Mouse (Mus musculus) thymus, adult 2 months (tissue): ENCODE results near the gene Cyp1b1. TPM values are rescaled to one million over a fixed set of nuclear protein-coding genes. Genes with fewer than 3 reads are reported as not detected.

Experiments used
- DNase-seq: peaks from one replicate; pipeline ENCODE4 v3.0.0; 2021
- H3K27ac ChIP-seq: fragments of 200-500 bp; 2 replicates; pipeline ENCODE4 v1.5.1; 2012; ENCODE audit warnings: low read length, control low read depth; ENCODE audit not compliant: control insufficient read depth, insufficient read depth
- H3K27me3 ChIP-seq: fragments of 200-500 bp; 2 replicates; pipeline ENCODE4 v1.6.1; 2012; ENCODE audit warnings: mild to moderate bottlenecking, low read length, moderate library complexity, mixed read lengths; ENCODE audit not compliant: control insufficient read depth, insufficient read depth
- H3K36me3 ChIP-seq: fragments of 200-500 bp; 2 replicates; pipeline ENCODE4 v1.6.1; 2012; ENCODE audit warnings: mild to moderate bottlenecking, low read length, moderate library complexity; ENCODE audit not compliant: control insufficient read depth, insufficient read depth
- H3K4me1 ChIP-seq: fragments of 200-500 bp; replicated peaks from 2 replicates; pipeline ENCODE4 v1.6.1; 2012; ENCODE audit warnings: low read length; ENCODE audit not compliant: control insufficient read depth, insufficient read depth
- H3K4me3 ChIP-seq: fragments of 200-500 bp; 2 replicates; pipeline ENCODE4 v1.5.1; 2012; ENCODE audit warnings: mild to moderate bottlenecking, low read length, control low read depth, moderate library complexity; ENCODE audit not compliant: control insufficient read depth, insufficient read depth
- CTCF ChIP-seq: fragments of 200-500 bp; IDR thresholded peaks from 2 replicates; pipeline ENCODE4 v1.5.1; 2012; ENCODE audit warnings: mild to moderate bottlenecking, control low read depth, low read length, moderate library complexity, borderline replicate concordance; ENCODE audit not compliant: control insufficient read depth, poor library complexity, insufficient read depth; ENCODE audit errors: extremely low read depth
- POLR2A ChIP-seq: fragments of 200-500 bp; IDR thresholded peaks from 2 replicates; pipeline ENCODE4 v1.6.1; 2012; ENCODE audit warnings: mild to moderate bottlenecking, low read length, control low read depth, moderate library complexity; ENCODE audit not compliant: control insufficient read depth, poor library complexity, insufficient read depth; ENCODE audit errors: extremely low read depth
- WGBS: fragments of 180-500 bp; shearing (Covaris S2); methylation state at CpG from one replicate; pipeline ENCODE4 v1.1.7; 2018; 5-methylcytosine and 5-hydroxymethylcytosine counted together
- polyA plus RNA-seq: library from polyadenylated mRNA; depleted of rRNA; stranded (reverse); fragments of >200 nt; gene quantifications from 2 replicates; pipeline ENCODE4 v1.2.3, GENCODE M21; 2012; rRNA removed

Cyp1b1 gene
- 12.2 and 14.1 TPM in 2 replicates for polyA plus RNA-seq

GRCm38 (mm10) chr17:79714931-79715637, at the start of gene Cyp1b1:
TSS of gene Cyp1b1 (minus strand) at chr17:79715061.
- no peak within 1 kb of the TSS for H3K27ac ChIP-seq
- peaks cover 26% of the 10 kb centered on the region for H3K27me3 ChIP-seq
- peak within 1 kb of the TSS; percentile 46 for H3K4me3 ChIP-seq
- no peak for DNase-seq
- H3K4me1 ChIP-seq, result peaks cover 26% of the 10 kb centered on the region
- 4% methylated on average over 31 of the region's 31 CpGs for WGBS
- H3K36me3 ChIP-seq, result no peaks in the 10 kb centered on the region
- TF ChIP-seq CTCF (no peak), POLR2A (no peak)

- H3K27ac ChIP-seq, result no peak overlapping the region
- WGBS, result 97% methylated on average over 1 of the region's 1 CpGs
- no peaks in the 10 kb centered on the region for H3K36me3 ChIP-seq
- H3K4me3 ChIP-seq, result no peak overlapping the region
- H3K4me1 ChIP-seq, result no peaks in the 10 kb centered on the region
- H3K27me3 ChIP-seq, result no peaks in the 10 kb centered on the region
- TF ChIP-seq CTCF (no peak), POLR2A (no peak)
- no peak for DNase-seq
These were observed 47.0 kb upstream of the Cyp1b1 start for GRCm38 (mm10) chr17:79761841-79762240.

- Histone ChIP-seq H3K27ac (no peak overlapping the region), H3K4me3 (no peak overlapping the region), H3K36me3 (no peaks in the 10 kb centered on the region), H3K27me3 (no peaks in the 10 kb centered on the region), H3K4me1 (no peaks in the 10 kb centered on the region)
- no peak for DNase-seq
- TF ChIP-seq POLR2A (no peak), CTCF (no peak)
- WGBS, result 97% methylated on average over 12 of the region's 12 CpGs
These were observed 39.0 kb upstream of the Cyp1b1 start for GRCm38 (mm10) chr17:79753831-79754230.

- H3K4me1 ChIP-seq, result no peaks in the 10 kb centered on the region
- H3K27me3 ChIP-seq, result no peaks in the 10 kb centered on the region
- no peak overlapping the region for H3K4me3 ChIP-seq
- H3K27ac ChIP-seq, result no peak overlapping the region
- TF ChIP-seq POLR2A (no peak), CTCF (no peak)
- peak; percentile 37 for DNase-seq
- H3K36me3 ChIP-seq, result no peaks in the 10 kb centered on the region
These were observed 38.0 kb upstream of the Cyp1b1 start for GRCm38 (mm10) chr17:79752836-79753235.

DNA sequence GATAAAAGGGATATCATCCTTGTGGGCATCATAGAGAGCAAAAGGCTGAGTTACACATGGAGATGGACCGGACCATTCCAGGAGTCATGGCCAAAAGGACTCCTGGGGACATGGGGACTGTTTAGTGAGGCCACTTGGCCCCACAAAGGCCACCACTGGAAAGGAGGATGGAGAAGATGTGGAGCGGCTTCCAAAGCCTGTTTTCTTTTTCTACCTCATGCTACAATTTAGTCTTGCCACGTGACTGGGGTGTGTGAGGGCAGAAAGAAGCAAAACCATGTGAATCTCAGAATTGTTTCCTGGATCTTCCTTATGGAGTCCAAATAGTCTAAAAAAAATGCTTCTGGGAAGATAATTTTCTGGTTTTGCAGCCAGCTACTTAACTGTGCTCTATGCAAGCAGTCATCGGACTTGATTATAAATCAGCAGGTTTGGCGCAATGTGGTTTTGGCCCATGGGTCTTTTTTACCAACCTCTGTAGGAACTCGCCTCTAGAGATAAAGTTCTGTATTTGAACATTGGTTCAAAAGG, 36.9 kb upstream of the Cyp1b1 start:
- TF ChIP-seq POLR2A (no peak), CTCF (no peak)
- WGBS, result 86% methylated on average over 6 of the region's 6 CpGs
- Histone ChIP-seq H3K36me3 (no peaks in the 10 kb centered on the region), H3K4me1 (no peaks in the 10 kb centered on the region), H3K27me3 (no peaks in the 10 kb centered on the region), H3K4me3 (no peak overlapping the region), H3K27ac (no peak overlapping the region)
- no peak for DNase-seq

- Histone ChIP-seq H3K4me3 (no peak overlapping the region), H3K36me3 (no peaks in the 10 kb centered on the region), H3K27ac (no peak overlapping the region), H3K27me3 (no peaks in the 10 kb centered on the region), H3K4me1 (no peaks in the 10 kb centered on the region)
- WGBS, result 98% methylated on average over 1 of the region's 1 CpGs
- no peak for DNase-seq
- no peak for TF ChIP-seq CTCF
These were observed 34.8 kb upstream of the Cyp1b1 start for GRCm38 (mm10) chr17:79749647-79750046.

- 93% methylated on average over 11 of the region's 11 CpGs for WGBS
- TF ChIP-seq POLR2A, result no peak
- TF ChIP-seq CTCF, result no peak
- no peaks in the 10 kb centered on the region for H3K4me1 ChIP-seq
These were observed 32.1 kb upstream of the Cyp1b1 start for GRCm38 (mm10) chr17:79746954-79747353.

More at GRCm38 (mm10) chr17:79746954-79747353, 32.1 kb upstream of the Cyp1b1 start:
- Histone ChIP-seq H3K36me3 (no peaks in the 10 kb centered on the region), H3K27ac (no peak overlapping the region), H3K27me3 (no peaks in the 10 kb centered on the region), H3K4me3 (no peak overlapping the region)
- no peak for DNase-seq
